Comparison of ENCODE assay signal across 9 mouse cellular contexts in the genomic region with DNA sequence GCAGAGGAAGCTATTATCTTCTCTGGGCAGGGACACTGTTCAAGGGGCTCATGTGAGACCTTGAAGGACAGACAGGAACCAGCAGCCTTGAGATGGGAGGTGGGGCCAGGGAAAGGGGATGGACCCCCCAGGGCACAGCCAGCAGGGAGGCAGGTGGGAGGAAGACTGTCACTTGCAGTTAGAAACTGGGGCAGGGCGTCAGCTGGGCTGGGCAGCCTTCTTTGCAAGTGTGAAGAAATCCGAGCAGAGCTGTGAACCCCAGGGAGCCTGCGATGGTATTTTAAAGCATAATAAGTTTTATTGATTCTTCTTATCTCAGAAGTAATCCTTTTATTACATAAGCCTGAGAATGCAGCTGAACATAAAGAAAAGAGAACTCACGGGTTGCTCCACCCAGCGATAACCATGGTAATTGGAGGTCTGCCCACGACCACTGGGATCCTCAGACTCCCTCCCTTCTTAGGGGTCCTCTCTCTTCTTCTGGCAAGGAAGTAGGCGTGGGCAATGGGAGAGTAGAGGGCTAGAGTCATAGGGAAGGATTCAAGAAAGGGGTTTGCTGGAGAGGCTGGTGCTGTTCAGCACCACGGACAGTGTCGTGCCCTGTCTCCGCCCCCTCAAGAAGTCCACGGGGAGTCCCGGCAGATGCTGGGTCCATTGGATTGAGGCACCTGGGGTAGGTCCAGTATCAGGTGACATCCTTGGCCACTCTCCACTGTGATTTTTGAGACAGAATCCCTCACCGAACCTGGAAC.
DNase-seq lines count a peak whose midpoint lies in the region; ATAC-seq lines count a peak whose summit lies in the region.
"Had no signal": no experiment of that assay in that cellular context is flagged by ENCODE, and none has a peak within 500 bp of the region (broad histone marks: within the 10 kb centered on the region; RNA-seq: fewer than 3 reads in every experiment).

No protein-coding gene starts in this region.

- no peaks in the 10 kb centered on the region; the same call in 1 of the 2 replicates for H3K27me3 ChIP-seq in kidney, embryonic 14.5 days (ENCODE audit: control insufficient read depth, insufficient read depth, low read length)
- peaks cover 6% of the 10 kb centered on the region for H3K27me3 ChIP-seq in intestine, embryonic 15.5 days (replicated peaks)

- no peak overlapping the region for H3K4me3 ChIP-seq in kidney, embryonic 14.5 days (ENCODE audit: low read length)
- H3K4me3 ChIP-seq in intestine, embryonic 15.5 days (replicated peaks) = no peak overlapping the region

- intact Hi-C loops in left cerebral cortex, postnatal 4 days (cut with DNase I) = no loop called here

- H3K9ac ChIP-seq in kidney, embryonic 14.5 days (ENCODE audit: low read depth, low read length) = no peak overlapping the region
- no peak overlapping the region for H3K9ac ChIP-seq in intestine, embryonic 15.5 days

- no peaks in the 10 kb centered on the region for H3K4me1 ChIP-seq in kidney, embryonic 14.5 days (ENCODE audit: control insufficient read depth, insufficient read depth, low read length)
- H3K4me1 ChIP-seq in intestine, embryonic 15.5 days (replicated peaks) = 0 out of 2 replicates have a peak, but pooled peaks cover 5% of the 10 kb centered on the region

- no peak overlapping the region for H3K27ac ChIP-seq in kidney, embryonic 14.5 days (ENCODE audit: low read depth, low read length)
- no peak overlapping the region for H3K27ac ChIP-seq in intestine, embryonic 15.5 days

- no peaks in the 10 kb centered on the region for H3K36me3 ChIP-seq in kidney, embryonic 14.5 days (ENCODE audit: control insufficient read depth, insufficient read depth, low read length)
- H3K36me3 ChIP-seq in intestine, embryonic 15.5 days = no peaks in the 10 kb centered on the region

- H3K4me2 ChIP-seq in kidney, embryonic 14.5 days (replicated peaks; ENCODE audit: low read depth, low read length) = no peak overlapping the region
- no peak overlapping the region for H3K4me2 ChIP-seq in intestine, embryonic 15.5 days (replicated peaks)

- no peak for DNase-seq in kidney, adult 18-20 months
- DNase-seq in 416B (ENCODE audit: low read depth) = peak; percentile 45
- peak; percentile 12 for DNase-seq in Muller cell, postnatal 12 days (ENCODE audit: inconsistent ontology term)
- DNase-seq in layer of hippocampus, postnatal 25 days (ENCODE audit: extremely low spot score in 1 of 2, low spot score in 1 of 2) = no peak
- DNase-seq in left cerebral cortex, postnatal 4 days = no peak
- no peak for DNase-seq in urinary bladder, postnatal 36 days (ENCODE audit: low spot score in 2 of 2)
- DNase-seq: gastrocnemius, postnatal 36 days had no signal

- H3K9me3 ChIP-seq in kidney, embryonic 14.5 days (ENCODE audit: control insufficient read depth, low read length) = no peaks in the 10 kb centered on the region
- H3K9me3 ChIP-seq in intestine, embryonic 15.5 days = no peaks in the 10 kb centered on the region

- WGBS in kidney, embryonic 14.5 days = 5% methylated on average over 13 of the region's 13 CpGs
- 5% methylated on average over 13 of the region's 13 CpGs for WGBS in intestine, embryonic 15.5 days

- 0 out of 2 replicates have a peak, but pooled peaks have one; percentile 9 for ATAC-seq in kidney, embryonic 14.5 days (ENCODE audit: low FRiP score, low TSS enrichment)
- ATAC-seq in intestine, embryonic 15.5 days = peak; percentile 79

Comparison
In these comparisons a context has a peak if more than half of its experiments do, and no peak if none do; other contexts are left out.
1. DNase-seq: peak in 416B (single experiment) and Muller cell, postnatal 12 days (single experiment); none in kidney, adult 18-20 months (single experiment), layer of hippocampus, postnatal 25 days (0 of 2), left cerebral cortex, postnatal 4 days (single experiment) and urinary bladder, postnatal 36 days (0 of 2).